ENCODE assay signal across 20 mouse cellular contexts in the genomic region with DNA sequence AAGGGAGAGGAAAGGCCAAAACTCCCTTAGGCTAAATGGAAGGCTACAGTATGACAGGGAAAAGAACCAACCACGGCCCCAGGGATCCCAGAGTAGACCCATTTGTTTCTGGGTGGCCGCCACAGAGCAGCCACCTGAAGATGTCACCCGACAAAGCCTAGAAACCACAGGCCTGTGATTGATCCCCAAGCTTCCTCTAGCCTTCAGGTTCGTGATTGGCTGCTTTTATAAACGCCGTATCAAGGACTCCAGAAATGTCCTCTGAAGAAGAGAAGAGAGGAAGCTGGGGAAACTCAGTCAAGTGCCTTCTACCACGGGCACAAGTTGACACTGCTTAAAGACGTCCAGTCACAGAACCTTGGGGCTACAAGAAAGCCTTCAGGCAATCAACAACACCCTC. TPM values are rescaled to one million over a fixed set of nuclear protein-coding genes. Genes with fewer than 3 reads are reported as not detected.
DNase-seq lines count a peak whose midpoint lies in the region; ATAC-seq and TF ChIP-seq lines count a peak whose summit lies in the region.
"Had no signal": no experiment of that assay in that cellular context is flagged by ENCODE, and none has a peak within 500 bp of the region (broad histone marks: within the 10 kb centered on the region; RNA-seq: fewer than 3 reads in every experiment).

No protein-coding gene starts in this region.

- H3K9ac ChIP-seq in intestine, postnatal 0 days (ENCODE audit: low read depth, low read length), result no peak overlapping the region
- H3K9ac ChIP-seq: embryonic facial prominence, embryonic 12.5 days; forebrain, embryonic 12.5 days; heart, embryonic 12.5 days; hindbrain, embryonic 14.5 days had no signal

- H3K4me2 ChIP-seq in intestine, postnatal 0 days (replicated peaks; ENCODE audit: low read depth), result no peak overlapping the region
- H3K4me2 ChIP-seq: embryonic facial prominence, embryonic 12.5 days; forebrain, embryonic 12.5 days; heart, embryonic 12.5 days; hindbrain, embryonic 14.5 days had no signal

- peaks cover 15% of the 10 kb centered on the region for H3K36me3 ChIP-seq in intestine, postnatal 0 days (ENCODE audit: control insufficient read depth, insufficient read depth)

- peak; percentile 82 for DNase-seq in A20 (ENCODE audit: low read depth, low spot score)
- DNase-seq in CD4-positive helper T cell, adult 2 months (ENCODE audit: low read depth, low spot score), result peak; percentile 39
- peak; percentile 46 for DNase-seq in thymus, postnatal 14 days
- DNase-seq in kidney, adult 18-20 months, result no peak
- no peak for DNase-seq in lung, postnatal 25 days (ENCODE audit: low spot score)
- no peak for DNase-seq in adrenal gland, adult 2 months
- DNase-seq in cerebellum, adult 11-12 months, result no peak
- DNase-seq: adrenal gland, adult 8-10 months; adrenal gland, postnatal 36 days; B cell, adult 2 months; cerebellum, adult 8-10 months; cerebellum, postnatal 25 days; gastrocnemius, postnatal 25 days had no signal

- H3K27ac ChIP-seq in intestine, postnatal 0 days (ENCODE audit: low read depth, low read length), result peak overlapping the region; percentile 70; the same call in 1 of the 2 replicates
- H3K27ac ChIP-seq: embryonic facial prominence, embryonic 12.5 days; forebrain, embryonic 12.5 days; hindbrain, embryonic 10.5 days; hindbrain, embryonic 14.5 days had no signal

- no peaks in the 10 kb centered on the region for H3K9me3 ChIP-seq in intestine, postnatal 0 days (ENCODE audit: control insufficient read depth)
- H3K9me3 ChIP-seq: embryonic facial prominence, embryonic 12.5 days; forebrain, embryonic 12.5 days; heart, embryonic 12.5 days; hindbrain, embryonic 10.5 days had no signal

- H3K4me3 ChIP-seq in intestine, postnatal 0 days (ENCODE audit: low read depth, low read length), result no peak overlapping the region
- H3K4me3 ChIP-seq: embryonic facial prominence, embryonic 12.5 days; forebrain, embryonic 12.5 days; heart, embryonic 12.5 days; hindbrain, embryonic 10.5 days had no signal

- peaks cover 5% of the 10 kb centered on the region; the same call in 1 of the 2 replicates for H3K4me1 ChIP-seq in intestine, postnatal 0 days (replicated peaks; ENCODE audit: control insufficient read depth, insufficient read depth, low read length)
- H3K4me1 ChIP-seq: embryonic facial prominence, embryonic 12.5 days; forebrain, embryonic 12.5 days; heart, embryonic 12.5 days had no signal

- H3K27me3 ChIP-seq in intestine, postnatal 0 days (replicated peaks; ENCODE audit: control insufficient read depth, insufficient read depth, low read length), result no peaks in the 10 kb centered on the region
- H3K27me3 ChIP-seq: embryonic facial prominence, embryonic 12.5 days; forebrain, embryonic 12.5 days; heart, embryonic 12.5 days had no signal

- 73% methylated on average over 8 of the region's 8 CpGs for whole genome bisulfite sequencing in intestine, postnatal 0 days

- no peak for ATAC-seq in intestine, postnatal 0 days
- ATAC-seq: forebrain, embryonic 16.5 days had no signal

- no peak for TF ChIP-seq CTCF in intestine, postnatal 0 days (IDR thresholded peaks at IDR 0.05; ENCODE audit: low read depth)

RNA-seq across cellular contexts. Expression of a gene that starts 20.7 kb away (rescaled TPM):
- polyA plus RNA-seq in intestine, postnatal 0 days (2015; fragmentation: Nextera tagmentation; extraction: Ambion mirVana), result 12.4 and 15.5 TPM in 2 replicates
- 10 to 100 TPM; 15.0 to 18.8 TPM for total RNA-seq in adrenal gland, adult 2 months (2021)
- 23.4 and 28.1 TPM in 2 replicates for polyA plus RNA-seq in adrenal gland, adult 2 months (2012; rRNA removed)

RNA-seq across cellular contexts. Expression of a gene that starts 30.6 kb away (rescaled TPM):
- polyA plus RNA-seq in intestine, postnatal 0 days (2015; fragmentation: Nextera tagmentation; extraction: Ambion mirVana), result 10.1 and 10.7 TPM in 2 replicates
- 10 to 100 TPM; 22.0 to 27.6 TPM for total RNA-seq in adrenal gland, adult 2 months (2021)
- polyA plus RNA-seq in adrenal gland, adult 2 months (2012; rRNA removed), result 22.9 and 28.7 TPM in 2 replicates

Comparison
In these comparisons a context has a peak if more than half of its experiments do, and no peak if none do; other contexts are left out.
1. DNase-seq: peak in A20 (single experiment), CD4-positive helper T cell, adult 2 months (single experiment) and thymus, postnatal 14 days (single experiment); none in kidney, adult 18-20 months (single experiment), lung, postnatal 25 days (single experiment), adrenal gland, adult 2 months (single experiment) and cerebellum, adult 11-12 months (single experiment).